Mouse (Mus musculus): ENCODE data around the gene Glis2.

- TF ChIP-seq POLR2AphosphoS2 (IDR thresholded peaks at IDR 0.05; ENCODE audit: low read depth, low read length): no peak
- no peak for TF ChIP-seq CTCF (conservative IDR thresholded peaks at IDR 0.05 in 1 of 2, IDR thresholded peaks at IDR 0.05 in 1 of 2; ENCODE audit: low read depth in 2 of 2, low read length in 2 of 2)
- no peak for TF ChIP-seq EP300 (IDR thresholded peaks at IDR 0.05; ENCODE audit: low read length)
- no peak for TF ChIP-seq USF2 (conservative IDR thresholded peaks at IDR 0.05; ENCODE audit: low read depth, low read length)
- TF ChIP-seq ZMIZ1 (IDR thresholded peaks at IDR 0.05; ENCODE audit: low read depth, low read length): no peak
- no peak for TF ChIP-seq POLR2A (IDR thresholded peaks at IDR 0.05; ENCODE audit: low read depth, low read length)
- no peak for TF ChIP-seq TBP (conservative IDR thresholded peaks at IDR 0.05; ENCODE audit: low read depth, low read length)
- no peak for TF ChIP-seq SMC3 (IDR thresholded peaks at IDR 0.05; ENCODE audit: low read depth, low read length)
- TF ChIP-seq ZKSCAN1 (IDR thresholded peaks at IDR 0.05; ENCODE audit: borderline replicate concordance, low read depth, low read length): no peak
- TF ChIP-seq CHD2 (IDR thresholded peaks at IDR 0.05; ENCODE audit: low read length): no peak
- TF ChIP-seq MXI1 (IDR thresholded peaks at IDR 0.05; ENCODE audit: low read depth, low read length): no peak
These were observed 8.4 kb downstream of the Glis2 start for GRCm38 (mm10) chr16:4602766-4603452.

All from CH12.LX (cell line).